Mouse (Mus musculus): Measurements from ENCODE around the gene Rassf3. TPM values are rescaled to one million over a fixed set of nuclear protein-coding genes. Genes with fewer than 3 reads are reported as not detected.

Rassf3 gene
- total RNA-seq, 2 experiments from 2014 or later = 37.5 to 38.2 TPM

DNA sequence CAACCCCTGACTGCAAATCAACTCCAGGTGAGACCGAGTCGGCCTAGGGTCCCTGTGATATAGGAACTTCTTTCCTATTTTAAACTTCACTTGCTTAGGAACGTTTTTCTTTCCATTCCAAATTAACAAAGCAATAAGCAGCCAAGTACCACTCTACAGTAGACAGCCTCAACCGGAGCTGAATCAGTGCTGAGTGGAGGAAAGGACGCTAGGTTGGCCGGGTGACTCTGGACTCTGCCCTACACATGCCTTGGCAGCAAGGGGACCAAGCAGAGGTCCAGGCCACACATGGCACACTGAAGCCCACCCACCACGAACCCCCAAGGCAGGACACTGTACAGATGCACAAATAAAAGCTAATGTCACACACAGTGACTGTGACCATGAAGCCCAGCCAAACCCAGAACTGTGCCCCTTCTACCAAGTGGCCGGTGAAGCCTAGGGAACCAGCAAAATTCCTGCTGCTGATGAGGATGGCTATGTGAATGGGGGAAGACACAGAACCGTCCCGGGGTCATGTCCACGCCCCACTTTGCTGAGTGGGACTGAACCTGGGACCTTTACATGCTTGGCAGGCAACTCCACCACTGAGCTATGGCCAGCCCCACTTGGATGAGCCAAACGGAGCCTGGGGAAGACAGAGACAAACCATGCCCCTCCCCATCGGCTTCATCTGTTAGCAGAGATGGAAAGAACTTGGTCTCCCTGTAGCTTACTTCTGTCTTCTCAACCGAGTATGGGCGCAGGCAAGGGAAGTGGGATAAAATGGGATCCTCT lies 45.2 kb downstream of the Rassf3 start:
- DNase-seq = no peak

DNA sequence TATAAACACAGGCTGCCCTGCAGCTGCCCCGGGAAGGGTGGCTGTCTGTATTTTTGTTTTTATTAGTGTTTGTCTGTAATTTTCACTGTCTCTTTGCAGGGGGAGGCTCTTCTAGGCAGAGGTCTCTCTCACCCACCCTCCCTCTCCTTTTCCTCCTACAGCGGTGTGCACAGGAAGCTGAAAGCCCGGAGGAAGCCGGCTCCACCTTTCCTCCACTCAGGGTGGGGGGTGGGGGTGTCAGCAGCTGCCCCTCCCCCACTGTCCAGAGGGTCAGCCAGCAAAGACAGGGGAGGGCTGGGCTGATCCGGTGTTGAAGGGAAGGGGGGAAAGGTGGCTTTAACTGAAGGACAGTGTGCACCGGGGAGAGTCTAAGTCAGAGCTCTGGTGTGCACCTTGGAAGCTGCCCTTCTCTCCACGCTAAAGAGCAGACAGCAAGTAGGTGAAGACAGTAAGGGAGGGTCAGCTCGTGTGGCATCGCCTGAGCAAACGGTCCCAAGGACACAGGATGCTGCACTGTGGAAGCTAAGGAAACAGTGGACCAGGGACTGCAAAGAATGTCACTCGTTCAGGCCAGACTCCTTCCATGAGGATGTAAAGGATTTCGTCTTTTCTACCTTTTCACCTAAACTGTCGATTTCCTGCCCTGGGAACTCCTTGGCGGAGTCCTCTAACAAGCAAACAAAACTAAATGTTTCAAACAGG lies 46.0 kb downstream of the Rassf3 start:
- DNase-seq = peak; percentile 36 to 65

DNA sequence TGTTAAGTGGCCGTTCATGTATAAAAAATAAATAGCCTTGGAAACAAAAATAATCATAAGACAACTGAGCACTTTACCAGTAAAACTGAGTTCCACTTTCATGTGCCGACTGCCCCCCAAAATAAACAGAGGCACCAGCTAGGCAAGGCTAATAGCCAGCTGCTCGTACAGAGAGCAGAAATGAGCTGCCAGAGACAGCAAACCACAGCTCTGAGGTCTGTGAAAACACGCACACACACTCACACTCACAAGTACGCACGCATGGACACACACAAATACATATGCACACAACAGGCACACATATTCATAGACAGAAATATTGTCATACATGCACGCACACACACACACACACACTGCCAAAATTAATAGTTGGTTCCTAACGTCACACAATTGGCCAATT lies 46.6 kb downstream of the Rassf3 start:
- no peak for DNase-seq

- DNase-seq = no peak
Measured at GRCm38 (mm10) chr10:121429089-121429488, 47.1 kb downstream of the Rassf3 start.

GRCm38 (mm10) chr10:121428011-121428711 lies 48.0 kb downstream of the Rassf3 start:
- DNase-seq = no peak

DNA sequence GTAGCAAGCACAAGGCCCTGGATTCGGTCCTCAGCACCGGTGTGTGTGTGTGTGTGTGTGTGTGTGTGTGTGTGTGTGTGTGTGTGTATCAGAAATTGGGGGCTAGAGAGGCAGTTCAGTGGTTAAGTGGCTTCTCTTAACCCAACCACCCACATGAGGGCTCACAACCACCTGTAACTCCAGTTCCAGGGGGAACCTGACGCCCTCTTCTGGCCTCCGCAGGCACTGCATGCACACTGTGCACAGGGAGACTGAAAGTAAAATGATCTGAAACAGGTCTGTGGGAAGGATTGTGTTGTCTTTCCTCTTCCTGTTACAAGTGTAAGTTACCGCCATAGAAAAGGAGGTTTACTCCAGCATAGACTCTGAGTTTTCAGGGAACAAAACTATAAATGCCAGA lies 49.0 kb downstream of the Rassf3 start:
- DNase-seq = no peak

DNA sequence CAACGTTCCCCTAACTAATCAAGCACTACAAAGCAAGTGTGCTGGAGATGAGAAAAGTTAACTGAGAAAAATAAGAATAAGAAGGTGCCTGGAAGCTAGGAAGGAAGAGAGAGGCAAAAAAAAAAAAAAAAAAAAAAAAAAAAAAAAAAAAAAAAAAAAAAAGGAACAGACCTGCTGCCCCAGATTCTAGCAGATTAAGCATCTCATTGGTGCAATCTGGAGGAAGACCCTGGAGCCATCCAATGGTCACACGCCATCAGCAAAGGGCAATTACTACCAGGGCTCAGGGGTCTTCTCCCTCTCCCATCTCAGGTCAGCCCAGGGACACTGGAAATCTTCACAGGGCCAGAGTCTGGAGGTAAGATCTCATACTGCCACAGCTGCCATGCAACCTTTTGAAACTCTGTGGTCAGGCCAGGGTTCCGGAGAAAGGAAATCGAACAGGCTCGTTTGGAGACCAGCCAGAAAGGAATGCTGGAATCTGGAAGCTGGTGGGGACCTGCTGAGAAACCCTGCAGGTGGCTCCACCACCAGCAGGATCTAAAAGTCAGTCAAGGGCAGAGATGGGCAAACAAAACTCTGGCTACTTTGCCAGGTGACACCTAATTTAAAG lies 49.6 kb downstream of the Rassf3 start:
- peak in 1 of 2 experiments; percentile 53 for DNase-seq

GRCm38 (mm10) chr10:121425506-121426025 lies 50.6 kb downstream of the Rassf3 start:
- no peak for DNase-seq

GRCm38 (mm10) chr10:121425079-121425478 lies 51.1 kb downstream of the Rassf3 start:
- no peak for DNase-seq

DNA sequence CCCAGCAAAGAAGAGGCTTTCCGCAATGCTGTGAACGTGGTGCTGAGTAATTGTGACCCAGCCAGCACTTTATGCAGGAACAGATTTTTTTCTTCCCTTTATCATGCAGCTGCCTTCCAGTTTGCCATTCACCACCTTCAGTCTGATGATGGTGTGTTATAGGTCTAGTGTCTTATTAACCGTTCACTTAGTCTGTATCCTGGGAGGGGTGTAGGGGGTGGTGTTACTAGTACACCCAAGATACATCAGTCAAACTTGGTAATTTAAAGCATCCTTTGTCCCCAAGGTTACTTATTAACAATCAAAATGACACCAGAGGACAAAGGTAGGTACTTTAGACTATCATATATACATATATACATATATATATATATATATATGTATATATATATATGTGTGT lies 51.7 kb downstream of the Rassf3 start:
- DNase-seq = no peak

DNA sequence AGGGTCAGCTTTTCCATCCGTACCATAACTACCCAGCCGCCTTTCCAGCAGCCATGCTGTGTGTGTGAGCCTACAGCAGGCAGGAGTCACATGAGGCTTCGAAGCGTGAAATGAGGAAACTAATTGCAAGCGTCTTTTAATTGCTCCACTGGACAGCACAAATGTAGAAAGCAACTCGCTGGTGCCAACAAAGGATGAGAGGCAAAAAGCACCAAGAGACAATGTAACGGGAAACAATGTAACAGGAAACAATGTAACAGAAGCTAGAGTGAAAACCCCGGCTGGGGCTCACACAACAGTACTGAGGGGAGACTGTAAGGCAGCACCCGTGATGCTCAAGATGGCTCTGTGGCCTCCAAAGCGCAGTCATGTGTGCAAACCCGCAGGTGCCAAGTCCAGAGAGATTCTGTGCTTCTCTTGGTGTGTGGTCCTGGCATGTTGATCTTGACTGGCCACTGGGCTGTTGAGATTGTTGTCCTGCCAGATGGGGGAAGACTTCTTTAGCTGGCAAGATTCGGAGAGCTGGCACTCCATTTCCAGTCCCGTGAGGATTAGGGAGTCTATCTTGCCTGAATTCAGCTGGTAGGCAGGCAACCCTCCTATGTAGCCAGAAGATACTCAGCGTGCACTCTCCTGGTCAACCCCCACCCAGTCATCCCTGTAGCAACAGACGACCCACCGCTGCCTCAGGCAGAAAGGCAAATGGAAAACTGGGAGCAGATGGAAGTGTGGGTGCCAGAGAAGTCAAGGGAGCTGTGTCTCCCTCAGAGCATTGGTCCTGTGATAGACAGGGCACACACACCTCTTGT lies 52.4 kb downstream of the Rassf3 start:
- no peak for DNase-seq

DNA sequence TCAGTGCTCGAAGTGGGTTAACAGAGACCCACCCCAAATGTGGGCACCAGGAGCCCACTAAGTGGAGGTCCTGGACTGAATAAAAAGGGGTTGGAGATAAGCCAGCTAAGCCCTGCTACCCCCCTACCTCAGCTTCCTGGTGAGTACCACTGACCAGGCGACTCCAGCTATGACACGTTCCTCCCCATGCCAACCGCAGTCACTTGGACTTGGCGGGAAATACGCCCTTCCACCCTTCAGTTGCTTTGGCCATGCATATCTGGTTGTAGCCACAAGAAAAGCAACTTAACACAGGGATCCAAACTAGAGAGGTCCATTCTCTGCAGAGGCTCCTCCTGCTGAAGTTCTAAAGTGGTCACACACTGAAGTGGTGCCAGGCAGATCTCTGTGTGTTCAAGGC lies 53.9 kb downstream of the Rassf3 start:
- DNase-seq = no peak

GRCm38 (mm10) chr10:121421657-121422290 lies 54.4 kb downstream of the Rassf3 start:
- DNase-seq = no peak

GRCm38 (mm10) chr10:121421023-121421422 lies 55.1 kb downstream of the Rassf3 start:
- no peak for DNase-seq

- DNase-seq = no peak
Measured at GRCm38 (mm10) chr10:121419640-121420470, 56.3 kb downstream of the Rassf3 start.

GRCm38 (mm10) chr10:121418835-121419234 lies 57.3 kb downstream of the Rassf3 start:
- no peak for DNase-seq

DNA sequence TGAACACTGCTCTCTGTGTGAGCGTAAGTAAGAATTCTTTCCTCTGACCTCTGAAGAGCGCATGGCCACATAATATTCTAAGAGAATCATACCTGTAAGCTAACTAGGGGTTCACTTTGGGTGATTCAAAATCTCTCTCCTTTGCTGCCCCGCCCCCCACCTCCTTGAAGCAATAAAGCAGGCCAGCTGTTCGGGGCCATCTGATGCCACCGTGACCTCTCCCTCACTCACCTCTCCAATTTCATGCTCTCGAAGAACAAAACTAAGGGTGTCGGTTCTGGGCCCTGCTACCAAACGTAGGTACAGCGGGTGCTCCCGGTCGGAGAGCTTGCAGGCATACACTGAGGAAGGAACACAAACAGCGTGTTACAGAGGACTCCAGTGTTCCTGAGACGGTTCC lies 62.0 kb downstream of the Rassf3 start:
- DNase-seq = no peak

GRCm38 (mm10) chr10:121412824-121413223 lies 63.3 kb downstream of the Rassf3 start:
- DNase-seq = no peak

DNA sequence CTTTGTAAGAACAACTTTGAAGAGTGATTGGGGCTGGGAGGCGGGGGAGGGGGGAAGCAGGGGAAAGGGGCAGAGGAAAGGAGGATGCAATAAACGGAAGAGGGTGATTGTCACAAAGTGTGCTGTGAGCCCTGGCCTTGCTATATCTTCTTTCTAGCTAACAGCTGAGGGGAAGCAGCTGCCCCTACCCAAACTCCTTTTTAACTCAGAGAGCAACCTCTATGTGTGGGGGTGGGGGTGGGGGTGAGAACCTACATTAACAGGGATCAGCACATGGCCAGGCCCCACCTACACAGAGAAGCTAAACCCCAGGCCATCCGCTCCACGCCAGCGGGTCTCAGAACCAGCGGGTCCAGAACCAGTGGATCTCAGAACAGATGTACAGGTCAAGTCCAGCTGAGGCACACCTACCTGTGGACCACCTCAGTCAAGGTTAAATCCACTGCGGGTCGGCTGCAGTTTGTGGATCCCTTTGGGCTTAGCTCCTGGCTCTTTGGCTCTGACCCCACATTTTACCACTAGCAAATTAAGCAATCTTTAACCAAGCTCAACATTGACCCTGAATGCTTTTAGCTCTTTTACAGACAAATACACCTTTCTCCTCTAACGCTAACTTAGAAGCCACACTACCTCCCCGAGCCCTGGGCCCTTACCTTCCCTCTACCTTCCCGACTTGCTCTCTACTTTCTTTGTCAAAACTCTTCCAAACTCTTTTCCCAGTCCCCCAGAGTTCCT lies 64.3 kb downstream of the Rassf3 start:
- no peak for DNase-seq

Data from adrenal gland, postnatal 36 days (tissue).